Mouse (Mus musculus): Measurements from ENCODE around the gene 1500009L16Rik.

Gene 1500009L16Rik

DNA sequence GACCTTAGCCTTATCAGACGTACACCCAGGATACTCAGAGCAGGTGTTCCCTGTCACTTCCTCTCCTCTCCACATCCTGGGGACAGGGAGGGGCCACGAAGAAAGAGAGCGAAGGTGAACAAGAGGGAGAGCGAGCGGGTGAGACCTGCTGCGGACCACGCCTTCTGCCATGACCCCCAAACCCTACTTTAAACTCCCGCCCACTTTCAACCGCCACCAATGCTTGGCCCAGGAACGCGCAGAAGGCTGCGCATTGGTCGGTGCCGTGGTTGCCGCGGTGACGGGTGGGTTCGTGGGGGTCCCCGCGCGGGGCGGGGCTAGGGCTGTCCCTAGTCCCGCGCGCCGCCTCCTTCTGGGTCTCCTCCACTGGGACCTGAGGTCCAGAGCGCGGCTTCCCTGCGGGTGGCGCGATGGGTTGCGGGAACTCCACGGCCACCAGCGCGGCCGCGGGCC, at the start of gene 1500009L16Rik:
Gene 1500009L16Rik, plus strand, starts transcription at position 287 of the 453 bp plus-strand sequence.
- DNase-seq (ENCODE audit: low spot score in 2 of 2): peak; percentile 55 to 61

DNA sequence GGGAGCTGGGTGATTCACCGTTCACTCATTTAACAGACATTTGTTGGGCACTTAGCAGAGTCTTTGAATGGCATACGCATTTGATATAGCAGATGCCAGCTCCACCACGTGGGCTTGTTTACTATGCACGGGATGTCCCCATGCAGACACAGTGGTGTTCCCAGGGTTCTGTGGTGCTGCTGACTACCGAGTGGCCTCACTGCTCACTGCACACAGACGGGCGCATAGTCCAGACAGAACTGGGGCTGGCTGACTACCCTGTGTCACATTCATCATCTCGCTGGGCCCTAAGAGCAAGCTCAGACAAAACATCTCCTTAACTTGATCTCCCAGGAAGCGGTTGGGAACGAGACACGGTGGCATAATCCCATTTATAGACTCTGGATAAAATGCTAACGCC, 41.3 kb upstream of the 1500009L16Rik start:
- DNase-seq (ENCODE audit: low spot score in 2 of 2): no peak

DNA sequence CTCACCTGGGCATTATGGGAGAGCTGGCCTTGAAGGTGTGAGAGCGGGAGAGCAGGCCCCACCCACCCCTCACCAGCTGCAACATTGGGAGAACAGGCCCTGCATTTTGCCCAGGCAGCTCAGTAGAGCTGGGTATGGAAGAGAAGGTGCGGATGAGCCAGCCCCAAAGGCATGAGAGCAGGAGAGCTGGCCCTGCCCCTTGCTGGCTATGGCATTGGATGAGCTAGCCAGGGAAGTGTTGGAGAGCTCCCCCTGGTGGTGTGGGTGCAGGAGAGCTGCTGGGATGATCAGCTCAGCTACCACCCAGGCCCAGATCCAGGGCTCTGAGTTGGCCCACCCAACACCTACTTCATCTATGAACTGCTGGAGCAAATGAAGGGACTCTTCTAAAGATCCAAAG, 34.5 kb upstream of the 1500009L16Rik start:
- DNase-seq (ENCODE audit: low spot score in 2 of 2): no peak

DNA sequence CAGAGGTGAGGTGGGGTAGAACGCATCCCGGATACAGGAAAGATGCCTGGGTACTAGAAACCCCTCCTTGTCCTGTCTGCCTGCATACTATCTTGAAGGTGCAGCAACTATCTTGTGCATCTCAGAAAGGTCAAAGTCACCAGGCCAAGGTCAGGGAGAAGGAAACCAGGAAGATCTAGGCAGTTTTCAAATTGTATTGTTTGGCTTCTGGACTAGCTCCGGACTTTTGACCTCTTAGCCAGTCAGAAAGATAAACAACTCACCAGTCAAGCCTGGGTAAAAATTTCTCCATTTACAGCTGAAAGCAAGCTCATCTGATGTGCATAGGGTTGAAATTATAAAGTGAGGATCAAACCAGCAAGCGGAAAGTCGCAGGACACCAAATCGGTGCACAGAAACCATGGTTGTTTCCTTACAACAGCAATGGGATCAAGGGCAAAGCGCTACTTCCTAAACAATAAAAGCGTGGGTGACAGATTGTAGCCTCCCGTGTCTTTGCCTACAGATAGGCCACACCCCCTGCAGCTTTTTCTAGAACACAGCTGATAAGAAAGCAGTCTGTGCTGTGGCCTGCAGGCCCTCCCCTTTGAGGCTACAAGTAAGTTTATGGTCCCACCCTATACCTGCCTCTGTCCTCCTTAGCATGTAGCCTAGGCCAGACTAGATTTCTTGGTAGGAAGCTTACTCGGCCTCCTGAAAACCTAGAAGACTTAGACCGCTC, 30.3 kb upstream of the 1500009L16Rik start:
- DNase-seq (ENCODE audit: low spot score in 2 of 2): no peak

DNA sequence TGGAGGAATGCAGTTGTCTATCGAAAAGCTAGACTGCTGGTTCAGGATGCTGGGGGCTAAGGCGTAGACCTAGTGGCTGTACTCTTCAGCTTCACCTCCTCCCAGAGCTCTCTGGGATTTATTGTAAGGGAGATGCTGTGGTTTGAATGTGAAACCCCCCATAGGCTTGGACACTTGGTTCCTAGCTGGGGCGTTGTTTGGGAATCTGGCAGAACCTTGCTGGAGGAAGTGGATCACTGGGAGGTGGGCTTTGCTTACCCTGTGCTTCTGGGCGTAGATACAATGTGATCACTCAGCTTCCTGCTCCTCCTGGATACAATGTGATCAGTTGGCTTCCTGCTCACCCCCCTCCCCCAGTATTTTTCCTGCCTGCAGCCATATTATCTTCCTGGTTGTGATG, 26.4 kb upstream of the 1500009L16Rik start:
- no peak for DNase-seq (ENCODE audit: low spot score in 2 of 2)

DNA sequence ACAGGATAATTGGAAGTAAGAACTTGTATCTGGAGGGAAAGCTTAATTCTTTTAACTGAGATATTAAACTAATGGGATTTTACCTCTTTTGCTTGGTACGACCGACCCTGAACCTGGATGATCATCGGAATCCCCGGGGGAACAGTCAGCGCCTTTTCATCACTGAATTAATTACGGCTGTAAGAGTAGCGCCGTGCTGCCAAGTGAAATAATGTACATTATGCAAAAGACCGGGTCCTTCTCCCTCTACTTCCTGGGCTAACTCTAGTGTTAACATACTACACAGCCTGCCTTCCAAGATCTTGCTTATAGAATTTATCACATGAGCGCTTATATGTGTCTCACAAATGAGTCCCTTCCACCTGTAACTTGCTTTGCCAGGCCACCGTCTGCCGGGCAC, 16.0 kb upstream of the 1500009L16Rik start:
- no peak for DNase-seq (ENCODE audit: low spot score in 2 of 2)

DNA sequence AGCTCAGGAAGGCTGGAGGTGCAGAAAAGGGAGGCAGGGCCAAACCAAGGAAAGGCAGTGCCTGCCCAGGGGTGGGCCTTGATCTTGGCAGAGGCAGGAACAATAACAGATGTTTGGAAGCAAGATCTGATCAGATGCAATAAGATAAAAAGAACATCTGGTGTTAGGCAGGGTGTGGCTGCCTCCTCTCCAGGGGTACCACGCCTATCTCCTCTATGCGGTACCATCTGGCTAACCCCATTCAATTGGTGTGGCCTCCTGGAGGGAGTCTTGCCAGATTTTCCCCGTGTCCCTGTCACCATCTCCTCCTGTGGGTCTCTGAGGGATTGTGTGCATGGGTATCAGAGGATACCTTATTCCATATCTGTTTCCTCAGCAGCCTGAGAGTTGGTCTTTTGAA, 12.7 kb upstream of the 1500009L16Rik start:
- no peak for DNase-seq (ENCODE audit: low spot score in 2 of 2)

DNA sequence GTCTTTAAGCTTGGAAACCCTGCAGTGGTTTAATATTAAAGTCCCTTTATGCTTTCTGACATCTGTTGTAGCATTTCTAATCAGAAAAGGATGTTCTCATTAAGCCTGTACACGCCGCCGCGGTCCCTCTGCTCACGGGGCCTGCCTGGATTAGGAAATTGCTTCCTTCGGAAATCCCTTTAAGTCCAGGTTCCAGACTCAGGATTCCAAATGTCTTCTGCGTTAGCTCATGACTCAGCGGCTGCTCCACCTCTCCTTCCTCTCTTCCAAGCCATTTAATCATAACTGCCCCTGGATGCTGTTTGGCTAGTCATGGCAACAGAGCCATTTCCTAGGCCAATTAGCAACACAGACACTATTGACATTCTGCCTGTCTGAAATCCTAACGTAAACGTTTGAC, 10.9 kb upstream of the 1500009L16Rik start:
- no peak for DNase-seq (ENCODE audit: low spot score in 2 of 2)

DNA sequence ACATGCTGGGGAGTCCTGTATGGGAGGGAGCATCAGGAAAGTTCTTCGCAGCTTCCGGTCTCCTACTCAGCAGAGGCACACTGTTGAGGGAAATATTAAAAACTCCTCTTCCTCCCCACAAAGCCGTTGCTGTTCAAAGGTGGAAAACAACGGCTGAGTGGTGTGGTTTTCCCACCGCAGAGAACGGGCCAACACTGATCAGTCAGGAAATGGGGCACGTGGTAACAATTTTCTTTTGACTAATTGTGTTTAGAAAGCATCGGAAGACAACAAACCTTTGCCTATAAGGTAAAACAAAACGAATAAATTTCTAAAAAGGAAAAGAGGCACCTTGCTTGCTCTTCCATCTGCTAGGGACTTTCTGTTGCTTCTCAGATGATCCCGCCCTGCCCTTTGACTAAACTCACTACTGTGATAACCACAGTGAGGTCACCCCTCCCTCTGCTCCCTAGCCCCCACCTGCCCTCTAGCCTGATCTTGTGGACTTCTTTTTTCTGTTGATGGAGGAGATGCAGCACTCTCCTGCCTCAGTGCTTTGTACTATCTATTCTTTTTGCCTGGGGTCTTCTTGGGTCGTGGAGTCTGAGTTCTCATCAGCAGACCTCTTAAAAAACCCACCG, 3.7 kb upstream of the 1500009L16Rik start:
- DNase-seq (ENCODE audit: low spot score in 2 of 2): no peak

DNA sequence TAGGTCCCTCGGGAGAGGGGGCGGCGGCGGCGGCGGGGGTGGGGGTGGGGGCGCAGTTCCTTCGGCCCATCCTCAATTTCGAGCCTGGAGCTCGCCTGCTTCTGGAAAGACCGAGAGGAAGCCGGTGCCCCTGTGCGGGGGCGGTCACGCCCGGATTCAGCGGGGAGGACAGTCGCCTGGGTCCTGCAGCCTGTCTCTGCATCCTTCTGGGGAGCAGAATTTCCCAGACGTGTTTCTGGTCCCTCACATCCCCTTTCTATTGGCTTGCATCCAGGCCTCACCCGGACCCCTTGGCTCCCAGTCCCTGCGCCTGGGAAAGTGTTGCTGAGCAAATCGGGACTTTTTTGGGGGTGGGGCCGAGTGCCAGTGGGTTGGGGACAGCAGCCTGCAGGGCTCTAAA, 390 bp downstream of the 1500009L16Rik start:
- peak in 1 of 2 experiments; percentile 31 for DNase-seq (ENCODE audit: low spot score in 2 of 2)

DNA sequence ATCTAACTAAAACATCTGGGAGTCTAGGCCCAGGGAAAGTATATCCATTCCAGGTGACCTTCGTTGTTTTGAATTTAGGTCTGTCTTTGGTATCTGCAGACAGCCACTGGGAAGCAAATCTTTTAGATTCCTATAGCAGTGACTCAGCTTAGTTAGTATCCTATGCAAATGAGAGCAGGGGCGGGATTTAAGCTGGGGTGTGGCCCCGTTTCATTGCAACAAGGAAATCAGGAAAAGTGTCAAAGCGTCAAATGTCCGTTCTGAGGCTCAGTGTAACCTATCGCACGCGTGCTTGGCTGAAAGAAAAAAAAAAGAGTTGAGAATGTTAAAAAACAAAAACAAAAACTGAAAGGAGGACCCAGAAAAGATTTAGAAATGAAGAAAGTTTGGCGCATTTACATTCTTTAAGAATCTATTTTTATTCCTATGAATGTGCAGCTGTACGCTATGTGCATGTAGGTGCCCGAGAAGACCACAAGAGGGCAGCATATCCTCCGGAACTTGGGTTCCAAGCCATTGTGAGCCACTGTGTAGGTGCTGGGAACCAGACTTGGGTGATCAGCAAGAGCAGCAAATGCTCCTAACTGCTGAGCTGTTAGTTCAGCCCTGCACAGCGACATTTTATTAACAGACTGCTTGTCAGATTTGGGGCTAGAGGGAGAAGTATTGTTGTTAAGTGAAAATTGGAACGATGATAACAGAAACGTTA, 1.8 kb downstream of the 1500009L16Rik start:
- no peak for DNase-seq (ENCODE audit: low spot score in 2 of 2)

DNA sequence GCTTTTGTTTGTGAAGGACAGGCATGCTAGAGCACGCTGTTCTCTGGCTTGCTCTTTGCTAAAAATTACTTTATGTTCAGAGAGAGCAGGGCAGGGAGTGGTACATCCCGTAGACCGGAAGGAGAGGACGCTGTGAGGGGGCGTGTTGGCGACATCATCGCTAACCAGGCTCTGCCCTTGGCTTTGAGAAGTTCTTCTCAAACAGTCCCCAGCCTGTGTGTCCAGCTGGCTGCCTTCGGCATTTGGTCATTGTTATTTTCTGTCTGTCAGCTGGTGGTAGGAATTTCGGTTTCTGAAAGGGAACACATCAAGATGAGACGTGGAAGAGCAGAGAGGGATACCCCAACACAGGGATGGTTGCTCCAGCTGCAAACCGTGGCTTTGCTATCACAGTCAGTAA, 3.5 kb downstream of the 1500009L16Rik start:
- no peak for DNase-seq (ENCODE audit: low spot score in 2 of 2)

DNA sequence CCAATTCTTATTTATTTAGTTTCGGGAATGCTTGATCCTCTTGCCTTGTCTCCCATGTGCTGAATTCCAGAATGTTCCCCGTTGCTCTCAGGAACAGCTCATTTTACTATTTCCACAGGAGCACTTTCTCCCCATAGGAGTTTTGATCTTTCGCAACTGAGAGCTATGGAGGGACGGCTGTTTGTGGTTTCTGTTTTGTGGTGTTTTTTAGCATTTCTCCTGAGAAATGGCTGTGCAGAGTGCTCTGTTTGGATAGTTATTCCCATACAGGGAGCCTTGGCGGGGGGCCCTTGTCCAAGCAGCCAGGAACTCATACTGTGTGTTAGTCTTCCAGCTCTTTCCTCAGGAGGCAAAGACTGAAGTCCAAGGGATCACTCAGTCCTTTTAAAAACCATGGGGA, 5.2 kb downstream of the 1500009L16Rik start:
- DNase-seq (ENCODE audit: low spot score in 2 of 2): no peak

DNA sequence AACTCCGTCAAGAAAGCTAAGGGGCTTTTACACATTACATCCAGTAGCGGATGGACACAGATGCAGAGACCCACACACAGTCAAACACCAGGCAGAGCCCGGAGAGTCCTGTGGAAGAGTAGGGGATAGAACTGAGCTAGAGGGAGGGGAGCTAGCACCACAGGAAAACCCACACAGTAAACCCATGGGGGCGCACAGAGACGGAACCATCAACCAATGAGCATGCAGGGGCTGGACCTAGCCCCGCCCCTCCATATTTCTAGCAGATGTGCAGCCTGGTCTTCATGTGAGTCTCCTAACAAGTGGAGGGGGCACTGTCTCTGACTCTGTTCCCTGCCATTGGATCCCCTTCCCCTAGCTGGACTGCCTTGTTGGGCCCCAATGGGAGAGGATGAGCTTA, 5.9 kb downstream of the 1500009L16Rik start:
- DNase-seq (ENCODE audit: low spot score in 2 of 2): no peak

DNA sequence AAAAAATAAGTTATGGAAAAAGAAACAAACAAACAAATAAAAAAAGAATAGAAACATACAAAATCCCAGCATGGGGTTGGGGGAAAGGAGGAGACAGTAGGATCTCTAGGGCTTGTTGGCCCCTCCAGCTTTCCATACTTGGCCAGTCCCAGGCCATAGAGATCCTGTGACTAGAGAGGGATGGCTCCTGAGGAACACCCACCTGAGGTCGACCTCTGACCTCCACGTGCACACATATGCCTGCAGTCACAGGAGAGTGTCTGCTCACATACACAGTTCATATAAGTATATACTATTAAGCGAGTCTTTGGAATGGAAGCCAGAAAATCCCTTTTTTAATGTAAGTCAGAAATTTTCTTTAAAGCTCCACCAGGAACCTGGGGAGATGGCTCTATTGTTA, 6.4 kb downstream of the 1500009L16Rik start:
- DNase-seq (ENCODE audit: low spot score in 2 of 2): no peak

DNA sequence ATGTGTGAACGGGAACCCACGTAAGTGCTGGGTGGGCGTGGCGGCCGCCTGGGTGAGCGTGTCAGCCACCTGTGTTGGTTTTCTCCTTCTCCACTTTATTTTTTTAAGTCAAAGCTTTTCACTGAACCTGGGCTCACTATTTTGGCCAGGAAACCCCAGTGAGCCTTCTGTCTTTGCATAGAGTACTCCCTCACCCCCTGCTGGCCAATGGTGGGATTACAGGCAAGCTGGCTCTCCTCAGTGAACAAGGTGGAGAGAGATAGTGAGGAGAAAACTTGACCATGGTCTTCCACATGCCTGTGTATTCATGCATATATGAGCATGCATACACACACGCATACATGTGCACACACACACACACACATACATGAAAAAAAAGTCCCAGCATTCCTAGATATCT, 6.8 kb downstream of the 1500009L16Rik start:
- DNase-seq (ENCODE audit: low spot score in 2 of 2): peak; percentile 89

DNA sequence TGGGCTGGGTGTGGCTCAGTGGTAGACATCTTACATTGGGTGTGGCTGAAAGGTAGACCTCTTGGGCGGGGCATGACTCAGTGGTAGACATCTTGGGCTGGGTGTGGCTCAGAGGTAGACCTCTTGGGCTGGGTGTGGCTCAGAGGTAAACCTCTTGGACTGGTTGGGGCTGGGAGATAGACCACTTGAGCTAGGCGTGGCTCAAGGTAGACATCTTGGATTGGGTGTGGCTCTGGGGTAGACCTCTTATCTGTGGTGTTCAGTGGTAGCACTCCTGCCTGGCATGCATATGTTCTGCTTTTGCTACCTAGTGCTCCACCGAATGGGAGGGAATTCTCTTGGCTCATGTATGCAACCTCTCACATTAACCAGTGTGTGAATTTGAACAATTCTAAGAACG, 11.1 kb downstream of the 1500009L16Rik start:
- DNase-seq (ENCODE audit: low spot score in 2 of 2): no peak

DNA sequence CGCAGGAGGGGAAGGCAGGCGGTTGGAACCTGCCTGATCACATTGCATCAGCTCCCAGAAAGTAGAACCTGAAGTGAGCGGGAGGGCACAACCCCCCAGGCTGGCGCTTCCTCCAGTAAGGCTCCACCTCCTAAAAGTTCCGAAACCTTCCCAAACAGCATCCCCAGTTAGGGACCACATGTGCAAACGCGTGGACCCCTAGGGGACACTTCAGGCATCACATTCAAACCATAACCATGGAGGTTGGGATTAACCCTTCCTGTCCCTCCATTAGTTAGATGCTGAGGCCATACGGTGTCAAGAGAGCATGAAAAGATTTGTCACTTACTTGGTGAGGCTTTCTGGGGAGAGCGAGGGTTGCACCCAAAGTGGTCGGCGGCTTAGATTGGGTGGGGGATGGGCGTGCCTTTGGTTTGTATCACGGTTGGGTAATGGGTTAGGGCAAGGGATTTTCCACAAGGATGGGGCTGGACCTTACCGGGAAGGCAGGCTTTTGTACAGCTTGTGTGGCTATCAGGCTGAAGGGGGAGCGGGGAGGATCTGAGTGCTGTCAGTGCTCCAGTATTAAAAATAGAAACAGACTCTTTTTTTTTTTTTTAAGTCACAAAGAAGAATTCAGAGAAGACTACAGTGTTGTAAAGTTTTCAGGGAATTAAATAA, 16.5 kb downstream of the 1500009L16Rik start:
- DNase-seq (ENCODE audit: low spot score in 2 of 2): no peak

DNA sequence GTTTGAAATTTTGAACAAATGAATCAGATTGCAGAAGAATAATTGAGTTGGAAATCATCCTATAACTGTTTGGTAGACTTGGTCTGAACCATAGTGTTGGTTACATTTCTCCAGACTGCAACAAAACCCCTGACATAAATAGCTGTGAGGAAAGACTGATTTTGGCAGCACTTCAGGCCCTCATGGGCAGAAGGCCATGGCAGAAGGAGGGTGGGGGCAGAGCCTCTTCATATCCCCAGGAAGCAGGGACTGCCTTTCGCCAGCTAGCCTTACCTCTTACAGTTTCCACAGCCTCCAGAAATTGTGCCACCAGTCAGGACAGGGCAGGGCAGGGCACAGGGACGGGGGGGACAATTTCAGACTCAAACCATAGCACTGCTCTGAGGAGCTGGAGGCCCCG, 22.0 kb downstream of the 1500009L16Rik start:
- DNase-seq (ENCODE audit: low spot score in 2 of 2): no peak

DNA sequence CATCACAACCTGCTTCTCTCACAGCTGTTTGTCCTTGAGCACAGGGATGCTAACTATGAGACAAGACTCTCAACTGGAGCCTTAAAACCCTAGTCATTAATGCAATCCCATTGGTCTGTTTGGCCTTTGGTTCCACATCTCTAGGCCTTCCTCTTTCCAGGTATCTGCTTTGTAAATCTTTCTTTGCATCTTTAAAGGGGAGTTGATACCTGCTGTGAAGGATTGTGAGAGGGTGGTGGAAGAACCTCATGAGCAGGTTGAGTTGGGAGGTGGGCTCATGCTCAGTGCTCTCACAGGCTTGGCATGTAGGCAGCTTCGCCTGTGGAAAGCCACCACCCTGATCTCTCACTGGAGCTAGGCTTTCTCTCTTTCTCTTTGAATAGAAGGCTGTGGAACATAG, 30.4 kb downstream of the 1500009L16Rik start:
- no peak for DNase-seq (ENCODE audit: low spot score in 2 of 2)

DNA sequence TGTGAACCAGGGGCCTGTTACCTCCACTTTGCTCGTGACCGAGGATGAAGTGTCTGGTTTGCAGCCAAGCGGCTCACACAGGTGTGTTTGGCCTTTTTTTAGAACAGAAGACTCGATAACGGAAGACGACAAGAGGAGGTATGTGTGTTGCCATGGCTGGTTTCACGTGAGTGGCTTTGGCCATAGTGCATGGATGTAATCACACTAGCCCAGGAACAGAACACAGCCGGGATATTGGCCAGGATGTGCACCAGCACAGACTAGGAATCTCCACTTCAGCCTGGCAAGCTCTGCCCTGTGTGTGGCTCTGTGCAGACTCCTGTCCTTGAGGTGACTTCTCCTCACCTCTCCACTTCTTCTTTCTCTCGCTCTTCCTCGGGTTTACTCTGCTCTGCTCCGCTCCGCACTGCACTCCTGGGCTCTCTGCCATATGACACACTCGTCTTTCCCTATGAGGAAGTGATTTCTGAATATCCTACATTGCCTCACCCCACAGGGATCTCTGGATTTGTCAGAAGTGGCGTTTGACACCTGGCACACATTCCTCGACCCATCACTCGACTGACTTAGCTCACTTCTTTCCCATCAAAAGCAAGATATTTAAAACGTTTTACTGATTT, 34.8 kb downstream of the 1500009L16Rik start:
- no peak for DNase-seq (ENCODE audit: low spot score in 2 of 2)

DNA sequence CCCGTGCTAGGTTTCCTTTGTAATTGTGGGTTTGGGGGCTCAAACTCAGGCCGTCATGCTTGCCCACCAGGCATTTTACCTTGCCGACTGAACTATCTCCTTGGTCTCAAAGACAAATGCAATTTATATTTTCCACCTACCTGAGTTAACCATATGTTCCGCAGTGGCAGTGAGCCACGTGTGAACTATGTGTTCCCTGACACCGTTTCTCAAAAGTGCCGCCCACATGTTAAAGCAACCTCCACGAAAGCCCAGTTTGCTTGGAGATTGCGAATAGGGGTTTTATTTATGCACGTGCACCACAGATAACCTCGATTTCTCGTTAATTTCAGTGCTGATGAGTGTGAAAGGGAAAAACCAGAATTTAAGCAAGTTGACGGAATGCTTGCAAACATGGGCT, 36.1 kb downstream of the 1500009L16Rik start:
- peak in 1 of 2 experiments; percentile 41 for DNase-seq (ENCODE audit: low spot score in 2 of 2)

Data from frontal cortex, postnatal 36 days (tissue).